In the genomic region with DNA sequence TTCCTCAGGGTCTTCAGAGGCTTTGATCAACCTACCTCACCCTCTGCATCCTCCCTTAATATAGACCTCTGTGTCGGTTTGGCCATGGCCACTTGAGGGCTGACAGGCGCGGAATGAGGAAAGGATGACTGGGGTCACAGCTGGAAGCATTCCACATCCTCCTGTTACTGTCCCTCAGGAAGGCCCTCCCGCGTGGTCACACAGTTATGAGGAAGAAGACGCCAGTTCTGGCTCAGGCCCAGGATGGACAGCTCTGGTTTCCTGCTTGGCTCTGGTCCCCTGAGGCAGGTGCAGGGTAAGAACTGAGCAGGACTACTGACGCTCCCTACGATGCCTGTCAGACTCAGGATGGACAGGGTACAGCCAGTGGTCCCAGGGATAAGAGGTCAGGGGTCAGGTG, we compare ENCODE assay signal across 12 mouse cellular contexts. TPM values are rescaled to one million over a fixed set of nuclear protein-coding genes. Genes with fewer than 3 reads are reported as not detected.
DNase-seq lines count a peak whose midpoint lies in the region; ATAC-seq lines count a peak whose summit lies in the region.
"Had no signal": no experiment of that assay in that cellular context is flagged by ENCODE, and none has a peak within 500 bp of the region (broad histone marks: within the 10 kb centered on the region; RNA-seq: fewer than 3 reads in every experiment).

No protein-coding gene starts in this region.

- no peak overlapping the region for H3K4me3 ChIP-seq in midbrain, embryonic 12.5 days
- H3K4me3 ChIP-seq in midbrain, embryonic 14.5 days (replicated peaks; ENCODE audit: low read depth, low read length), result no peak overlapping the region
- H3K4me3 ChIP-seq: neural tube, embryonic 13.5 days had no signal

- 72% methylated on average over 8 of the region's 8 CpGs for WGBS in midbrain, embryonic 12.5 days
- 57% methylated on average over 8 of the region's 8 CpGs for WGBS in midbrain, embryonic 14.5 days

- H3K9ac ChIP-seq in midbrain, embryonic 12.5 days (replicated peaks), result peak overlapping the region; percentile 8; the same call in 1 of the 2 replicates
- H3K9ac ChIP-seq in midbrain, embryonic 14.5 days (replicated peaks; ENCODE audit: low read length), result no peak overlapping the region
- H3K9ac ChIP-seq: liver, postnatal 0 days; neural tube, embryonic 13.5 days had no signal

- H3K9me3 ChIP-seq in midbrain, embryonic 12.5 days, result no peaks in the 10 kb centered on the region
- no peaks in the 10 kb centered on the region for H3K9me3 ChIP-seq in midbrain, embryonic 14.5 days (ENCODE audit: control insufficient read depth, low read length)
- H3K9me3 ChIP-seq: neural tube, embryonic 13.5 days had no signal

- H3K4me2 ChIP-seq in midbrain, embryonic 12.5 days (replicated peaks), result no peak overlapping the region
- no peak overlapping the region for H3K4me2 ChIP-seq in midbrain, embryonic 14.5 days (ENCODE audit: low read length)
- H3K4me2 ChIP-seq: neural tube, embryonic 13.5 days had no signal

- H3K36me3 ChIP-seq in midbrain, embryonic 12.5 days, result no peaks in the 10 kb centered on the region
- H3K36me3 ChIP-seq in midbrain, embryonic 14.5 days (ENCODE audit: control insufficient read depth, insufficient read depth, low read length), result no peaks in the 10 kb centered on the region
- H3K36me3 ChIP-seq: neural tube, embryonic 13.5 days had no signal

- no peaks in the 10 kb centered on the region; the same call in 1 of the 2 replicates for H3K27me3 ChIP-seq in midbrain, embryonic 12.5 days
- H3K27me3 ChIP-seq in midbrain, embryonic 14.5 days (ENCODE audit: control insufficient read depth, insufficient read depth, low read length), result no peaks in the 10 kb centered on the region
- H3K27me3 ChIP-seq: neural tube, embryonic 13.5 days had no signal

- H3K27ac ChIP-seq in midbrain, embryonic 12.5 days (replicated peaks), result no peak overlapping the region
- no peak overlapping the region for H3K27ac ChIP-seq in midbrain, embryonic 14.5 days (replicated peaks; ENCODE audit: low read depth, low read length)
- H3K27ac ChIP-seq: neural tube, embryonic 13.5 days; stomach, postnatal 0 days had no signal

- no peak for ATAC-seq in midbrain, embryonic 12.5 days (ENCODE audit: low FRiP score, low read depth)
- ATAC-seq in midbrain, embryonic 14.5 days (ENCODE audit: low FRiP score, low TSS enrichment), result no peak
- ATAC-seq: liver, postnatal 0 days had no signal

- DNase-seq in adrenal gland, adult (ENCODE audit: inconsistent age in 2 of 2, low spot score in 1 of 2), result peak; percentile 55 to 80
- no peak for DNase-seq in adrenal gland, postnatal 4 days (ENCODE audit: low spot score in 2 of 2)
- no peak for DNase-seq in midbrain, embryonic 14.5 days
- peak; percentile 74 for DNase-seq in heart, postnatal 4 days
- peak; percentile 74 for DNase-seq in skeletal muscle tissue, adult 2 months (ENCODE audit: low read depth, low spot score)
- DNase-seq in embryo, embryonic 9.5 days (ENCODE audit: extremely low spot score), result no peak
- no peak for DNase-seq in thymus, adult 18-20 months
- DNase-seq: cerebellum, adult 11 months; liver, postnatal 0 days had no signal

- peaks cover 25% of the 10 kb centered on the region for H3K4me1 ChIP-seq in midbrain, embryonic 12.5 days
- H3K4me1 ChIP-seq in midbrain, embryonic 14.5 days (ENCODE audit: control insufficient read depth, insufficient read depth, low read length), result peaks cover 29% of the 10 kb centered on the region

RNA-seq across cellular contexts. Expression of gene Fscn2, which starts 1.3 kb away (rescaled TPM):
- under 1 TPM; 0.39 to 0.51 TPM for total RNA-seq in adrenal gland, postnatal 4 days (2021)
- polyA plus RNA-seq in midbrain, embryonic 12.5 days (2016; fragmentation: Nextera tagmentation; extraction: Ambion mirVana), result 1.4 and 1.5 TPM in 2 replicates
- polyA plus RNA-seq in midbrain, embryonic 14.5 days (2014; fragmentation: Nextera tagmentation; extraction: Ambion mirVana), result 1.7 and 2.5 TPM in 2 replicates
- under 1 TPM in 1 of 2 experiments, not detected in 1; 0.34 TPM for total RNA-seq in heart, postnatal 4 days (2021)
- polyA plus RNA-seq: liver, postnatal 0 days had no signal

RNA-seq across cellular contexts. Expression of gene Actg1, which starts 11.7 kb away (rescaled TPM):
- total RNA-seq in adrenal gland, postnatal 4 days (2021), result 1,000 to 10,000 TPM in 1 of 2 experiments, 100 to 1,000 TPM in 1; 949 to 1,134 TPM
- polyA plus RNA-seq in midbrain, embryonic 12.5 days (2016; fragmentation: Nextera tagmentation; extraction: Ambion mirVana), result 3,175 and 3,231 TPM in 2 replicates
- polyA plus RNA-seq in midbrain, embryonic 14.5 days (2014; fragmentation: Nextera tagmentation; extraction: Ambion mirVana), result 4,502 and 4,930 TPM in 2 replicates
- 1,000 to 10,000 TPM in 1 of 2 experiments, 100 to 1,000 TPM in 1; 930 to 1,002 TPM for total RNA-seq in heart, postnatal 4 days (2021)

RNA-seq across cellular contexts. Expression of gene Faap100, which starts 18.5 kb away (rescaled TPM):
- 10 to 100 TPM; 34.5 to 35.6 TPM for total RNA-seq in adrenal gland, postnatal 4 days (2021)
- 51.3 and 55.4 TPM in 2 replicates for polyA plus RNA-seq in midbrain, embryonic 12.5 days (2016; fragmentation: Nextera tagmentation; extraction: Ambion mirVana)
- 95.9 and 114 TPM in 2 replicates for polyA plus RNA-seq in midbrain, embryonic 14.5 days (2014; fragmentation: Nextera tagmentation; extraction: Ambion mirVana)
- 10 to 100 TPM; 31.4 to 34.4 TPM for total RNA-seq in heart, postnatal 4 days (2021)

Comparison
In these comparisons a context has a peak if more than half of its experiments do, and no peak if none do; other contexts are left out.
1. DNase-seq: peak in adrenal gland, adult (2 of 2), heart, postnatal 4 days (single experiment) and skeletal muscle tissue, adult 2 months (single experiment); none in adrenal gland, postnatal 4 days (0 of 2), midbrain, embryonic 14.5 days (single experiment), embryo, embryonic 9.5 days (single experiment) and thymus, adult 18-20 months (0 of 2).